Mouse (Mus musculus): ENCODE data around the gene Hoxb6. TPM values are rescaled to one million over a fixed set of nuclear protein-coding genes. Genes with fewer than 3 reads are reported as not detected.

Hoxb6 gene
- polyA plus RNA-seq, 1 experiment from 2014 or later = not detected

GRCm38 (mm10) chr11:96260310-96260970 lies 31.8 kb upstream of the Hoxb6 start:
- Histone ChIP-seq H3K9ac (no peak overlapping the region), H3K4me2 (no peak overlapping the region), H3K4me3 (no peak overlapping the region), H3K4me1 (replicated peaks) (0 out of 2 replicates have a peak, but pooled peaks cover 2% of the 10 kb centered on the region), H3K9me3 (replicated peaks) (no peaks in the 10 kb centered on the region), H3K36me3 (no peaks in the 10 kb centered on the region), H3K27ac (ENCODE audit: poor library complexity, severe bottlenecking) (no peak overlapping the region), H3K27me3 (replicated peaks) (peaks cover 100% of the 10 kb centered on the region)
- ATAC-seq (ENCODE audit: insufficient number of reproducible peaks, low FRiP score) = no peak
- 2% methylated on average over 23 of the region's 23 CpGs for WGBS

GRCm38 (mm10) chr11:96261323-96261890 lies 30.9 kb upstream of the Hoxb6 start:
- Histone ChIP-seq H3K9ac (no peak overlapping the region), H3K27ac (ENCODE audit: poor library complexity, severe bottlenecking) (no peak overlapping the region), H3K27me3 (replicated peaks) (peaks cover 100% of the 10 kb centered on the region), H3K4me3 (no peak overlapping the region), H3K4me2 (no peak overlapping the region), H3K9me3 (replicated peaks) (no peaks in the 10 kb centered on the region), H3K4me1 (replicated peaks) (peaks cover 6% of the 10 kb centered on the region), H3K36me3 (no peaks in the 10 kb centered on the region)
- no peak for ATAC-seq (ENCODE audit: insufficient number of reproducible peaks, low FRiP score)
- 2% methylated on average over 24 of the region's 24 CpGs for WGBS

GRCm38 (mm10) chr11:96262262-96262830 lies 29.9 kb upstream of the Hoxb6 start:
- Histone ChIP-seq H3K9me3 (replicated peaks) (no peaks in the 10 kb centered on the region), H3K4me1 (replicated peaks) (peaks cover 6% of the 10 kb centered on the region), H3K27me3 (replicated peaks) (peaks cover 100% of the 10 kb centered on the region), H3K27ac (ENCODE audit: poor library complexity, severe bottlenecking) (no peak overlapping the region), H3K4me2 (no peak overlapping the region), H3K4me3 (no peak overlapping the region), H3K9ac (no peak overlapping the region), H3K36me3 (no peaks in the 10 kb centered on the region)
- ATAC-seq (ENCODE audit: insufficient number of reproducible peaks, low FRiP score) = no peak
- 10% methylated on average over 6 of the region's 6 CpGs for WGBS

- no peak overlapping the region for H3K4me2 ChIP-seq
- H3K9me3 ChIP-seq (replicated peaks) = no peaks in the 10 kb centered on the region
- no peaks in the 10 kb centered on the region for H3K36me3 ChIP-seq
- H3K9ac ChIP-seq = no peak overlapping the region
- peaks cover 96% of the 10 kb centered on the region for H3K27me3 ChIP-seq (replicated peaks)
- ATAC-seq (ENCODE audit: insufficient number of reproducible peaks, low FRiP score) = no peak
- H3K4me3 ChIP-seq = no peak overlapping the region
- H3K27ac ChIP-seq (ENCODE audit: poor library complexity, severe bottlenecking) = no peak overlapping the region
- under 1% methylated on average over 33 of the region's 33 CpGs for WGBS
- peaks cover 6% of the 10 kb centered on the region for H3K4me1 ChIP-seq (replicated peaks)
Measured at GRCm38 (mm10) chr11:96263636-96264389, 28.5 kb upstream of the Hoxb6 start.

GRCm38 (mm10) chr11:96264390-96265020 lies 27.8 kb upstream of the Hoxb6 start:
- Histone ChIP-seq H3K4me2 (no peak overlapping the region), H3K36me3 (no peaks in the 10 kb centered on the region), H3K9ac (no peak overlapping the region), H3K4me3 (no peak overlapping the region), H3K27me3 (replicated peaks) (peaks cover 96% of the 10 kb centered on the region), H3K4me1 (replicated peaks) (peaks cover 6% of the 10 kb centered on the region), H3K9me3 (replicated peaks) (no peaks in the 10 kb centered on the region), H3K27ac (ENCODE audit: poor library complexity, severe bottlenecking) (no peak overlapping the region)
- ATAC-seq (ENCODE audit: insufficient number of reproducible peaks, low FRiP score) = no peak
- WGBS = 5% methylated on average over 8 of the region's 8 CpGs

GRCm38 (mm10) chr11:96265954-96266353 lies 26.3 kb upstream of the Hoxb6 start:
- Histone ChIP-seq H3K9me3 (replicated peaks) (no peaks in the 10 kb centered on the region), H3K36me3 (no peaks in the 10 kb centered on the region), H3K4me2 (no peak overlapping the region), H3K9ac (no peak overlapping the region), H3K27ac (ENCODE audit: poor library complexity, severe bottlenecking) (no peak overlapping the region), H3K27me3 (replicated peaks) (peaks cover 96% of the 10 kb centered on the region), H3K4me1 (replicated peaks) (peaks cover 7% of the 10 kb centered on the region), H3K4me3 (no peak overlapping the region)
- no peak for ATAC-seq (ENCODE audit: insufficient number of reproducible peaks, low FRiP score)
- WGBS = 2% methylated on average over 7 of the region's 7 CpGs

- H3K9ac ChIP-seq = no peak overlapping the region
- no peak overlapping the region for H3K27ac ChIP-seq (ENCODE audit: poor library complexity, severe bottlenecking)
- H3K27me3 ChIP-seq (replicated peaks) = peaks cover 96% of the 10 kb centered on the region
- peaks cover 19% of the 10 kb centered on the region for H3K4me1 ChIP-seq (replicated peaks)
- no peak for ATAC-seq (ENCODE audit: insufficient number of reproducible peaks, low FRiP score)
- no peak overlapping the region for H3K4me2 ChIP-seq
- WGBS = 19% methylated on average over 7 of the region's 7 CpGs
- H3K4me3 ChIP-seq = no peak overlapping the region
- no peaks in the 10 kb centered on the region for H3K9me3 ChIP-seq (replicated peaks)
- H3K36me3 ChIP-seq = no peaks in the 10 kb centered on the region
Measured at GRCm38 (mm10) chr11:96267021-96267920, 25.0 kb upstream of the Hoxb6 start.

GRCm38 (mm10) chr11:96268031-96268745 lies 24.1 kb upstream of the Hoxb6 start:
- 4% methylated on average over 1 of the region's 1 CpGs for WGBS
- Histone ChIP-seq H3K9ac (no peak overlapping the region), H3K4me1 (replicated peaks) (peaks cover 23% of the 10 kb centered on the region), H3K9me3 (replicated peaks) (no peaks in the 10 kb centered on the region), H3K27me3 (replicated peaks) (peaks cover 96% of the 10 kb centered on the region), H3K27ac (ENCODE audit: poor library complexity, severe bottlenecking) (no peak overlapping the region), H3K4me2 (no peak overlapping the region), H3K36me3 (no peaks in the 10 kb centered on the region), H3K4me3 (no peak overlapping the region)
- no peak for ATAC-seq (ENCODE audit: insufficient number of reproducible peaks, low FRiP score)

GRCm38 (mm10) chr11:96269869-96270268 lies 22.4 kb upstream of the Hoxb6 start:
- no peak overlapping the region for H3K4me3 ChIP-seq
- no peak overlapping the region for H3K9ac ChIP-seq
- WGBS = 2% methylated on average over 19 of the region's 19 CpGs
- ATAC-seq (ENCODE audit: insufficient number of reproducible peaks, low FRiP score) = no peak
- H3K4me2 ChIP-seq = no peak overlapping the region
- peaks cover 23% of the 10 kb centered on the region for H3K4me1 ChIP-seq (replicated peaks)
- H3K27me3 ChIP-seq (replicated peaks) = peaks cover 96% of the 10 kb centered on the region
- H3K36me3 ChIP-seq = no peaks in the 10 kb centered on the region
- H3K9me3 ChIP-seq (replicated peaks) = no peaks in the 10 kb centered on the region
- no peak overlapping the region for H3K27ac ChIP-seq (ENCODE audit: poor library complexity, severe bottlenecking)

Data from heart, embryonic 12.5 days (tissue).